Mouse (Mus musculus): ENCODE results near the gene Eif5.

DNA sequence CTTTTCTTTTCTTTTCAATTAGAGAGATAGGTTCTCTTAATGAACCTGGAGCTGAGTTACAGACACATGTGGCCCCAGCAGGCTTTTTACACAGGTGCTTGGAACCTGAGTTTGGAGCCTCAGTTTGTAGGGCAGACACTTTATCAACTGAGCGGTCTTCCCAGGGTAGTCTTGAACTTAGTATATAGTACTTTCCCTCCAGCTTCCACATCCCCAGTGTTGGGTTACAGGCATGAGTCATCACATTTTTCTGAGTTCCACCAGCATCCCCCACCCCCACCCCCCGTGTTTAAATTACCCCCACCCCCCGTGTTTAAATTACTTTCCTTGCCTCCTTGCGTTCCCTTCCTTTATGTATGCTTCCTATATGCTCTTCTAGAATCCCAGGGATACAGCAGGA lies 17.5 kb downstream of the Eif5 start:
- TF ChIP-seq BHLHE40 (IDR thresholded peaks at IDR 0.05; ENCODE audit: borderline replicate concordance, low read depth, low read length), result no peak
- no peak for TF ChIP-seq POLR2A (IDR thresholded peaks at IDR 0.05; ENCODE audit: control insufficient read depth in 1 of 2, insufficient read depth in 1 of 2, low read depth in 1 of 2, low read length in 2 of 2, poor library complexity in 1 of 2)
- no peak for TF ChIP-seq EP300 (IDR thresholded peaks at IDR 0.05; ENCODE audit: low read depth in 1 of 2, low read length in 2 of 2)
- no peak for TF ChIP-seq ZNF384 (IDR thresholded peaks at IDR 0.05; ENCODE audit: low read depth, low read length)
- no peak for TF ChIP-seq ETS1 (IDR thresholded peaks at IDR 0.05; ENCODE audit: low read depth, low read length)
- no peak for TF ChIP-seq CTCF (IDR thresholded peaks at IDR 0.05 in 2 of 3, conservative IDR thresholded peaks at IDR 0.05 in 1 of 3; ENCODE audit: control insufficient read depth in 1 of 3, insufficient read depth in 1 of 3, low read depth in 2 of 3, low read length in 3 of 3, poor library complexity in 1 of 3, severe bottlenecking in 1 of 3)
